Mouse (Mus musculus): ENCODE data around the gene Notch2. TPM values are rescaled to one million over a fixed set of nuclear protein-coding genes. Genes with fewer than 3 reads are reported as not detected.

Notch2 gene
- total RNA-seq, 1 experiment from 2014 or later = 219 TPM

- ATAC-seq (ENCODE audit: extremely low read depth, insufficient number of reproducible peaks, low FRiP score, poor library complexity, severe bottlenecking) = no peak
Observed at GRCm38 (mm10) chr3:98158646-98159045, 145.3 kb downstream of the Notch2 start.

DNA sequence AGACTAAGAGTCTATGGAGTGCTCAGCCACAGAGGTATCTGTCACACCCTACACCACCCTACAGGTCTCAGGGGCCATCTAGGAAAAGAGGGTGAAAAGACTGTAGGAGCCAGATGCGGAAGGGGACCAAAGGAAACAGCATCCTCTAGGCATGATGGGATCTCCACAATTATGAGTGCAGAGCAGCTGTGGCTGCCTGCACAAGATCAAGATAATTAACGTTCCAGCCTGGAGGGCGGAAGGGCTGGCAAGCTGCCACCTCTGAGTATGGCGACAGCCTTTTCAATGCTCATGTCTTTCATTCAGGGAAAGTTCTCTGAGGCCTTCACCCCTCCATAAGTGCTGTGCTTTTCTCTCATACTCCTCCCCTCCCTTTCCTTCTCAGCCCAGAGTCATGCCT, 146.0 kb downstream of the Notch2 start:
- ATAC-seq (ENCODE audit: extremely low read depth, insufficient number of reproducible peaks, low FRiP score, poor library complexity, severe bottlenecking) = no peak

DNA sequence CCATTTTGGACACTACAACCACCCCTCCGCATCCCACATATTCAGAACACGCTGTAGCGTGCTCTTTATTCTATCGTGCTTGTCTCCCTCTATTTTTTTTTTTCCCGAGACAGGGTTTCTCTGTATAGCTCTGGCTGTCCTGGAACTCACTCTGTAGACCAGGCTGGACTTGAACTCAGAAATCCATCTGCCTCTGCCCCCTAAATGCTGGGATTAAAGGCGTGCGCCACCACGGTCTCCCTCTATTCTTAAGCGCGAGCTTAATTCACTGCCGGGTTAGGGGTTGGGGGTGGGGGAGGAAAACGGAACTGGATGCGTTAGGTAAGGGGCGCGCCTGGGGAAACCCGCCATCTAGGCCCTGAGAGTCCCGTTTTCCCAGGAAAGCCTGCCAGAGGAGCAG, 147.0 kb downstream of the Notch2 start, which contains the start of gene Adam30:
Gene Adam30, plus strand, starts transcription at position 301 of the 400 bp plus-strand sequence.
- no peak for ATAC-seq (ENCODE audit: extremely low read depth, insufficient number of reproducible peaks, low FRiP score, poor library complexity, severe bottlenecking)

GRCm38 (mm10) chr3:98178340-98178739, 165.0 kb downstream of the Notch2 start:
- ATAC-seq (ENCODE audit: extremely low read depth, insufficient number of reproducible peaks, low FRiP score, poor library complexity, severe bottlenecking) = no peak

- ATAC-seq (ENCODE audit: extremely low read depth, insufficient number of reproducible peaks, low FRiP score, poor library complexity, severe bottlenecking) = no peak
Observed at GRCm38 (mm10) chr3:98180805-98181204, 167.5 kb downstream of the Notch2 start.

- no peak for ATAC-seq (ENCODE audit: extremely low read depth, insufficient number of reproducible peaks, low FRiP score, poor library complexity, severe bottlenecking)
Observed at GRCm38 (mm10) chr3:98185163-98185714, 171.9 kb downstream of the Notch2 start.

DNA sequence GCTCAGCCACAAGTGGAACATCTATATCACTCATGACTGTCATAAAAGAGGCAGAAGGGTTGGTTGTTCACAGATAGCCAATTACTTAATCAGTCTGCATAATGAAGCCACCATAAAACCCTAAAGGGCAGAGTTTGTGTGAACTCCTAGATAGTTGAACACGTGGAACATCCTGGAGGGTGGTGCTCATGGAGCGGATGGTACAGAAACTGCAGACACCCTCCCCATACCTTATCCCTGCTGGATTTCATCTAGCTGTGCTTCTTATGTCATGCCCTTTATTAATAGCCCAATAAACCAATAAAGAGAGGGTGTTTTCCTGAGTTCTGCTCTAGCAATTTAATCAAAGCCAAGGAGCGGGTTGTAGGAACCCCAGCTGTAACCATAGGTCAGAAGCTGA, 174.4 kb downstream of the Notch2 start:
- ATAC-seq (ENCODE audit: extremely low read depth, insufficient number of reproducible peaks, low FRiP score, poor library complexity, severe bottlenecking) = no peak

GRCm38 (mm10) chr3:98197711-98198532, 184.6 kb downstream of the Notch2 start:
- ATAC-seq (ENCODE audit: extremely low read depth, insufficient number of reproducible peaks, low FRiP score, poor library complexity, severe bottlenecking) = no peak

DNA sequence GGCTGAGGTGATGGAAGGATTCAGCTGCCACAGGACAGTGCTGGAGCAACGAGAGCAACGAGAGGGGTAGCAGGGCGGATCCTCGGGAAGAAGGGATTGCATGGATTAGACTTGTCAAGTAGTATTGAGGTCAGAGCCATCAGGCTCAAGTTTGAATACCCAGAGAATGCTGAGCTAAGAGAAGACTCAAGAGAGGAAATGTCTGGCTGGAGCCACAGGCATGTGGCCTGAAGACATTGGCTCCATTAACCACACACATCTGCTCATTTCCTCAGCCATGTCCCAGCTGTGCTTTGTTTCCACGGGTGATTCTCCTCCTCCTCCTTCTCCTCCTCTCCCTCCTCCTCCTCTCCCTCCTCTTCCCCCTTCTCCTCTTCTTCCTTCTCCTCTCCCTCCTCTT, 186.4 kb downstream of the Notch2 start:
- no peak for ATAC-seq (ENCODE audit: extremely low read depth, insufficient number of reproducible peaks, low FRiP score, poor library complexity, severe bottlenecking)

Other genes with a start within 250 kb of the Notch2 start
- gene Pde4dip, start 124.8 kb upstream of the Notch2 start, total RNA-seq (2017) = 16.8 and 18.7 TPM in 2 replicates
- 35.7 and 42.1 TPM in 2 replicates for gene Sec22b, start 112.3 kb upstream of the Notch2 start, total RNA-seq (2017)
- 2.9 and 3.0 TPM in 2 replicates for gene Adam30, start 147.1 kb downstream of the Notch2 start, total RNA-seq (2017)
- gene Reg4, start 208.6 kb downstream of the Notch2 start, total RNA-seq (2017) = not detected in 2 replicates

All from neutrophil, adult 5-6 weeks (primary cell).